Mouse (Mus musculus) neural tube, embryonic 12.5 days (tissue): Measurements from ENCODE around the gene Stra6l. TPM values are rescaled to one million over a fixed set of nuclear protein-coding genes. Genes with fewer than 3 reads are reported as not detected.

Source experiments
- polyA plus RNA-seq: library from polyadenylated mRNA; unstranded; fragments of >200 nt; fragmentation: Nextera tagmentation; extraction: Ambion mirVana; gene quantifications from 2 replicates; pipeline ENCODE4 v1.2.1, GENCODE M21; 2016

The Stra6l gene
- polyA plus RNA-seq, 1 experiment from 2014 or later: 7.3 TPM

Other genes starting within 250 kb of the Stra6l start
- gene Aldh1b1, start 49.6 kb upstream of the Stra6l start, polyA plus RNA-seq: 11.0 and 11.4 TPM in 2 replicates
- gene Igfbpl1, start 21.7 kb upstream of the Stra6l start, polyA plus RNA-seq: 63.2 and 74.6 TPM in 2 replicates
- gene Ccdc180, start 41.6 kb downstream of the Stra6l start, polyA plus RNA-seq: 0.05 TPM in 1 of 2 replicates, not detected in the other
- gene Tdrd7, start 116.7 kb downstream of the Stra6l start, polyA plus RNA-seq: 18.6 and 19.6 TPM in 2 replicates
- 4.5 and 5.3 TPM in 2 replicates for gene Tmod1, start 190.3 kb downstream of the Stra6l start, polyA plus RNA-seq